Mouse (Mus musculus) intestine, embryonic 16.5 days (tissue): ENCODE measurements around the gene Rfpl4b. TPM values are rescaled to one million over a fixed set of nuclear protein-coding genes. Genes with fewer than 3 reads are reported as not detected.
"Not testable (repeated sequence)": the region's sequence is repeated elsewhere in the genome, so short reads cannot be mapped to it uniquely, and the experiment has no call there.

Experiments
- ATAC-seq: fragments of 200-750 bp; cut with Nextera tagmentation; 2 replicates; pipeline ENCODE4 v1.8.0; 2017; ENCODE audit warnings: moderate TSS enrichment, moderate library complexity
- H3K27ac ChIP-seq: fragments of 300-500 bp; sonication (generic); 2 replicates; pipeline ENCODE4 v1.5.1; 2014; ENCODE audit warnings: mild to moderate bottlenecking, low read length
- H3K27me3 ChIP-seq: fragments of 300-500 bp; sonication (generic); replicated peaks from 2 replicates; pipeline ENCODE4 v1.6.1; 2014; ENCODE audit warnings: low read length, control low read depth, mixed read lengths; ENCODE audit not compliant: control insufficient read depth, insufficient read depth
- H3K36me3 ChIP-seq: fragments of 300-500 bp; sonication (generic); 2 replicates; pipeline ENCODE4 v1.6.1; 2014; ENCODE audit warnings: low read length, control low read depth; ENCODE audit not compliant: control insufficient read depth, insufficient read depth
- H3K4me1 ChIP-seq: fragments of 300-500 bp; sonication (generic); 2 replicates; pipeline ENCODE4 v1.6.1; 2014; ENCODE audit warnings: low read length, control low read depth, mixed read lengths; ENCODE audit not compliant: control insufficient read depth, insufficient read depth
- H3K4me2 ChIP-seq: fragments of 300-500 bp; sonication (generic); 2 replicates; pipeline ENCODE4 v1.6.1; 2014; ENCODE audit warnings: low read depth, low read length, control low read depth
- H3K4me3 ChIP-seq: fragments of 300-500 bp; sonication (generic); 2 replicates; pipeline ENCODE4 v1.5.1; 2014; ENCODE audit warnings: mild to moderate bottlenecking, low read length
- H3K9ac ChIP-seq: fragments of 300-500 bp; sonication (generic); 2 replicates; pipeline ENCODE4 v1.6.1; 2014; ENCODE audit warnings: low read depth, low read length
- H3K9me3 ChIP-seq: fragments of 300-500 bp; sonication (generic); 2 replicates; pipeline ENCODE4 v1.6.1; 2016; ENCODE audit warnings: low read length, control low read depth; ENCODE audit not compliant: control insufficient read depth
- WGBS: fragments of 180-500 bp; shearing (Covaris S2); extraction: QIAGEN DNeasy Blood & Tissue Kit; methylation state at CpG from one replicate; pipeline ENCODE4 v1.1.7; 2014; 5-methylcytosine and 5-hydroxymethylcytosine counted together
- polyA plus RNA-seq: library from polyadenylated mRNA; unstranded; fragments of >200 nt; fragmentation: Nextera tagmentation; extraction: Ambion mirVana; gene quantifications from 2 replicates; pipeline ENCODE4 v1.2.1, GENCODE M21; 2015

The Rfpl4b gene
- polyA plus RNA-seq = not detected in 2 replicates

GRCm38 (mm10) chr10:38821679-38822078, at the start of gene Rfpl4b:
TSS of gene Rfpl4b (minus strand) at chr10:38821779.
- no peak within 1 kb of the TSS for H3K4me2 ChIP-seq
- no peak within 1 kb of the TSS for H3K9ac ChIP-seq
- H3K27ac ChIP-seq = no peak within 1 kb of the TSS
- no peaks in the 10 kb centered on the region for H3K9me3 ChIP-seq
- H3K4me1 ChIP-seq = no peaks in the 10 kb centered on the region
- no peak for ATAC-seq
- no peaks in the 10 kb centered on the region for H3K27me3 ChIP-seq
- no peaks in the 10 kb centered on the region for H3K36me3 ChIP-seq
- H3K4me3 ChIP-seq = no peak within 1 kb of the TSS
- WGBS = 90% methylated on average over 3 of the region's 3 CpGs

GRCm38 (mm10) chr10:38855186-38855585, 33.6 kb upstream of the Rfpl4b start:
- no peaks in the 10 kb centered on the region for H3K9me3 ChIP-seq
- H3K4me2 ChIP-seq = no peak overlapping the region
- H3K4me3 ChIP-seq = no peak overlapping the region
- H3K36me3 ChIP-seq = no peaks in the 10 kb centered on the region
- no peak overlapping the region for H3K27ac ChIP-seq
- H3K4me1 ChIP-seq = no peaks in the 10 kb centered on the region
- no peaks in the 10 kb centered on the region for H3K27me3 ChIP-seq
- 48% methylated on average over 2 of the region's 2 CpGs for WGBS
- no peak overlapping the region for H3K9ac ChIP-seq
- ATAC-seq = no peak

- H3K27ac ChIP-seq, H3K27me3 ChIP-seq, H3K4me3 ChIP-seq, ATAC-seq, H3K9me3 ChIP-seq, H3K4me1 ChIP-seq, H3K4me2 ChIP-seq, H3K36me3 ChIP-seq, H3K9ac ChIP-seq: not testable (repeated sequence)
- WGBS = 49% methylated on average over 5 of the region's 5 CpGs
These were observed 28.4 kb upstream of the Rfpl4b start for GRCm38 (mm10) chr10:38850006-38850405.

GRCm38 (mm10) chr10:38848884-38849499, 27.4 kb upstream of the Rfpl4b start:
- H3K9ac ChIP-seq = no peak overlapping the region
- H3K36me3 ChIP-seq = no peaks in the 10 kb centered on the region
- H3K9me3 ChIP-seq = no peaks in the 10 kb centered on the region
- no peaks in the 10 kb centered on the region for H3K4me1 ChIP-seq
- H3K27me3 ChIP-seq = no peaks in the 10 kb centered on the region
- H3K4me2 ChIP-seq = no peak overlapping the region
- no peak for ATAC-seq
- WGBS = 23% methylated on average over 8 of the region's 8 CpGs
- no peak overlapping the region for H3K27ac ChIP-seq
- no peak overlapping the region for H3K4me3 ChIP-seq

GRCm38 (mm10) chr10:38848231-38848630, 26.7 kb upstream of the Rfpl4b start:
- Histone ChIP-seq H3K4me3 (no peak overlapping the region), H3K27ac (no peak overlapping the region), H3K27me3 (no peaks in the 10 kb centered on the region), H3K36me3 (no peaks in the 10 kb centered on the region), H3K4me2 (no peak overlapping the region), H3K9me3 (no peaks in the 10 kb centered on the region), H3K9ac (no peak overlapping the region), H3K4me1 (no peaks in the 10 kb centered on the region)
- no peak for ATAC-seq
- 85% methylated on average over 4 of the region's 4 CpGs for WGBS

GRCm38 (mm10) chr10:38823741-38824140, 2.2 kb upstream of the Rfpl4b start:
- Histone ChIP-seq H3K9ac (no peak overlapping the region), H3K27me3 (no peaks in the 10 kb centered on the region), H3K9me3 (no peaks in the 10 kb centered on the region), H3K4me3 (no peak overlapping the region), H3K4me2 (no peak overlapping the region), H3K36me3 (no peaks in the 10 kb centered on the region), H3K4me1 (no peaks in the 10 kb centered on the region), H3K27ac (no peak overlapping the region)
- ATAC-seq = no peak
- WGBS = 48% methylated on average over 1 of the region's 1 CpGs

- Histone ChIP-seq H3K4me1 (no peaks in the 10 kb centered on the region), H3K36me3 (no peaks in the 10 kb centered on the region), H3K27me3 (no peaks in the 10 kb centered on the region), H3K4me3 (no peak overlapping the region), H3K27ac (no peak overlapping the region), H3K9me3 (no peaks in the 10 kb centered on the region), H3K4me2 (no peak overlapping the region), H3K9ac (no peak overlapping the region)
- WGBS = 82% methylated on average over 2 of the region's 2 CpGs
- no peak for ATAC-seq
These were observed 15.5 kb downstream of the Rfpl4b start for GRCm38 (mm10) chr10:38806056-38806455.

- Histone ChIP-seq H3K4me3 (no peak overlapping the region), H3K9me3 (no peaks in the 10 kb centered on the region), H3K36me3 (no peaks in the 10 kb centered on the region), H3K9ac (no peak overlapping the region), H3K4me2 (no peak overlapping the region), H3K27ac (no peak overlapping the region), H3K27me3 (no peaks in the 10 kb centered on the region), H3K4me1 (no peaks in the 10 kb centered on the region)
- 88% methylated on average over 8 of the region's 8 CpGs for WGBS
- ATAC-seq = no peak
These were observed 17.5 kb downstream of the Rfpl4b start for GRCm38 (mm10) chr10:38804047-38804446.

GRCm38 (mm10) chr10:38803304-38803703, 18.3 kb downstream of the Rfpl4b start:
- Histone ChIP-seq H3K4me3 (no peak overlapping the region), H3K27me3 (no peaks in the 10 kb centered on the region), H3K4me2 (no peak overlapping the region), H3K36me3 (no peaks in the 10 kb centered on the region), H3K4me1 (no peaks in the 10 kb centered on the region), H3K27ac (no peak overlapping the region), H3K9me3 (no peaks in the 10 kb centered on the region), H3K9ac (no peak overlapping the region)
- WGBS = 90% methylated on average over 7 of the region's 7 CpGs
- no peak for ATAC-seq

- H3K4me2 ChIP-seq = no peak overlapping the region
- WGBS = 57% methylated on average over 3 of the region's 3 CpGs
- H3K9ac ChIP-seq = no peak overlapping the region
- H3K4me1 ChIP-seq = no peaks in the 10 kb centered on the region
- ATAC-seq = no peak
- no peaks in the 10 kb centered on the region for H3K36me3 ChIP-seq
- no peaks in the 10 kb centered on the region for H3K27me3 ChIP-seq
- no peak overlapping the region for H3K4me3 ChIP-seq
- H3K9me3 ChIP-seq = no peaks in the 10 kb centered on the region
- H3K27ac ChIP-seq = no peak overlapping the region
These were observed 33.0 kb downstream of the Rfpl4b start for GRCm38 (mm10) chr10:38788612-38789011.
